Mouse (Mus musculus): Measurements from ENCODE around the gene Adamts20.

GRCm38 (mm10) chr15:94451600-94451999, 13.6 kb downstream of the Adamts20 start:
- no peak for TF ChIP-seq CTCF (IDR thresholded peaks at IDR 0.05 in 2 of 3, conservative IDR thresholded peaks at IDR 0.05 in 1 of 3; ENCODE audit: control insufficient read depth in 1 of 3, insufficient read depth in 1 of 3, low read depth in 2 of 3, low read length in 3 of 3, poor library complexity in 1 of 3, severe bottlenecking in 1 of 3)
- no peak for TF ChIP-seq ELF1 (IDR thresholded peaks at IDR 0.05; ENCODE audit: low read depth, low read length)
- TF ChIP-seq BHLHE40 (IDR thresholded peaks at IDR 0.05; ENCODE audit: borderline replicate concordance, low read depth, low read length), result no peak
- TF ChIP-seq POLR2A (IDR thresholded peaks at IDR 0.05; ENCODE audit: control insufficient read depth in 1 of 2, insufficient read depth in 1 of 2, low read depth in 1 of 2, low read length in 2 of 2, poor library complexity in 1 of 2), result no peak
- no peak for TF ChIP-seq TBP (IDR thresholded peaks at IDR 0.05; ENCODE audit: low read depth, low read length)
- no peak for TF ChIP-seq HCFC1 (IDR thresholded peaks at IDR 0.05; ENCODE audit: low read depth, low read length)
- no peak for TF ChIP-seq USF1 (IDR thresholded peaks at IDR 0.05; ENCODE audit: low read depth, low read length)

Data from MEL (cell line).